Mouse (Mus musculus): ENCODE measurements around the gene Rprd2. TPM values are rescaled to one million over a fixed set of nuclear protein-coding genes. Genes with fewer than 3 reads are reported as not detected.

Rprd2 gene
- total RNA-seq, 2 experiments from 2014 or later: 41.3 to 42.1 TPM

GRCm38 (mm10) chr3:95756808-95757207 is 61.9 kb downstream of the Rprd2 start:
- intact Hi-C loops (cut with DNase I): loop anchor here (5.0 kb wide), 1 partner anchor 125 kb away; no protein-coding TSS in a partner anchor

GRCm38 (mm10) chr3:95754345-95755206 is 64.1 kb downstream of the Rprd2 start:
- intact Hi-C loops (cut with DNase I): loop anchor here (5.0 kb wide), 1 partner anchor 122 kb away; no protein-coding TSS in a partner anchor
- peak; percentile 90 to 93 for DNase-seq

More at GRCm38 (mm10) chr3:95756808-95757207, 61.9 kb downstream of the Rprd2 start:
- no peak for DNase-seq

- no peak for DNase-seq
- intact Hi-C loops (cut with DNase I): no loop called here
These were observed 65.7 kb downstream of the Rprd2 start for GRCm38 (mm10) chr3:95752935-95753334.

GRCm38 (mm10) chr3:95740406-95740805 is 78.3 kb downstream of the Rprd2 start:
- DNase-seq: peak; percentile 52 to 70
- intact Hi-C loops (cut with DNase I): no loop called here

- intact Hi-C loops (cut with DNase I): no loop called here
- peak; percentile 51 to 67 for DNase-seq
These were observed 79.1 kb downstream of the Rprd2 start, which contains the start of gene Ecm1 for GRCm38 (mm10) chr3:95739353-95740104. Ecm1 (minus strand) TSS chr3:95739569.

GRCm38 (mm10) chr3:95735071-95735670 is 83.5 kb downstream of the Rprd2 start:
- intact Hi-C loops (cut with DNase I): no loop called here
- DNase-seq: no peak

- intact Hi-C loops (cut with DNase I): no loop called here
These were observed 84.5 kb downstream of the Rprd2 start for GRCm38 (mm10) chr3:95734092-95734702.

GRCm38 (mm10) chr3:95732744-95733521 is 85.7 kb downstream of the Rprd2 start:
- DNase-seq: peak; percentile 41 to 56
- intact Hi-C loops (cut with DNase I): no loop called here

More at GRCm38 (mm10) chr3:95734092-95734702, 84.5 kb downstream of the Rprd2 start:
- peak in 1 of 2 experiments; percentile 30 for DNase-seq

- DNase-seq: no peak
- intact Hi-C loops (cut with DNase I): no loop called here
These were observed 86.4 kb downstream of the Rprd2 start for GRCm38 (mm10) chr3:95732297-95732696.

- intact Hi-C loops (cut with DNase I): no loop called here
- no peak for DNase-seq
These were observed 86.9 kb downstream of the Rprd2 start for GRCm38 (mm10) chr3:95731802-95732201.

- intact Hi-C loops (cut with DNase I): no loop called here
These were observed 88.2 kb downstream of the Rprd2 start for GRCm38 (mm10) chr3:95730431-95730830.

GRCm38 (mm10) chr3:95728906-95729305 is 89.8 kb downstream of the Rprd2 start:
- intact Hi-C loops (cut with DNase I): no loop called here
- peak; percentile 34 to 56 for DNase-seq

More at GRCm38 (mm10) chr3:95730431-95730830, 88.2 kb downstream of the Rprd2 start:
- no peak for DNase-seq

GRCm38 (mm10) chr3:95726696-95727358 is 91.8 kb downstream of the Rprd2 start:
- DNase-seq: no peak
- intact Hi-C loops (cut with DNase I): no loop called here

GRCm38 (mm10) chr3:95725863-95726262 is 92.8 kb downstream of the Rprd2 start:
- intact Hi-C loops (cut with DNase I): no loop called here
- DNase-seq: no peak

- DNase-seq: no peak
- intact Hi-C loops (cut with DNase I): no loop called here
These were observed 96.3 kb downstream of the Rprd2 start for GRCm38 (mm10) chr3:95722386-95722785.

GRCm38 (mm10) chr3:95718153-95718552 is 100.5 kb downstream of the Rprd2 start:
- intact Hi-C loops (cut with DNase I): no loop called here
- DNase-seq: no peak

GRCm38 (mm10) chr3:95716075-95716474 is 102.6 kb downstream of the Rprd2 start:
- intact Hi-C loops (cut with DNase I): no loop called here
- no peak for DNase-seq
